Mouse (Mus musculus) monocyte, adult 5-6 weeks (primary cell): ENCODE results near the gene Rps16. TPM values are rescaled to one million over a fixed set of nuclear protein-coding genes. Genes with fewer than 3 reads are reported as not detected.
"Not testable (repeated sequence)": the region's sequence is repeated elsewhere in the genome, so short reads cannot be mapped to it uniquely, and the experiment has no call there.

Experiments
- ATAC-seq: fragments of 153-309, 156-312 bp; replicated peaks from 2 replicates; pipeline ENCODE4 v1.8.0; 2017; ENCODE audit warnings: mild to moderate bottlenecking; ENCODE audit not compliant: low TSS enrichment, insufficient number of reproducible peaks, severe bottlenecking, poor library complexity, low FRiP score
- total RNA-seq: library from RNA; stranded (forward); fragments of 200-1000, 200-491, 200-594 nt; gene quantifications from 3 replicates; pipeline ENCODE4 v1.2.3, GENCODE M21; 2017

Rps16 gene
- total RNA-seq, 1 experiment from 2014 or later, result 723 TPM

GRCm38 (mm10) chr7:28382347-28382951 lies 32.0 kb downstream of the Rps16 start:
- ATAC-seq, result no peak

GRCm38 (mm10) chr7:28382981-28383396 lies 32.5 kb downstream of the Rps16 start:
- ATAC-seq, result peak; percentile 28

GRCm38 (mm10) chr7:28383606-28384005 lies 33.2 kb downstream of the Rps16 start:
- ATAC-seq, result no peak

- no peak for ATAC-seq
Measured at GRCm38 (mm10) chr7:28384162-28384561, 33.7 kb downstream of the Rps16 start.

- ATAC-seq, result no peak
Measured at GRCm38 (mm10) chr7:28385196-28385595, 34.7 kb downstream of the Rps16 start.

GRCm38 (mm10) chr7:28386007-28386406 lies 35.6 kb downstream of the Rps16 start:
- peak; percentile 16 for ATAC-seq

GRCm38 (mm10) chr7:28386462-28386861 lies 36.0 kb downstream of the Rps16 start:
- ATAC-seq, result peak; percentile 27

- ATAC-seq, result not testable (repeated sequence)
Measured at GRCm38 (mm10) chr7:28386877-28387276, 36.4 kb downstream of the Rps16 start.

- ATAC-seq, result not testable (repeated sequence)
Measured at GRCm38 (mm10) chr7:28387384-28387783, 36.9 kb downstream of the Rps16 start.

- no peak for ATAC-seq
Measured at GRCm38 (mm10) chr7:28390331-28390730, 39.9 kb downstream of the Rps16 start.

- peak; percentile 98 for ATAC-seq
Measured at GRCm38 (mm10) chr7:28392429-28393271, 42.2 kb downstream of the Rps16 start, which contains the start of the genes Med29 and Paf1. Gene Med29 (minus strand): TSS chr7:28392708. Gene Paf1 (plus strand): TSS chr7:28392951.

GRCm38 (mm10) chr7:28393272-28393951 lies 43.0 kb downstream of the Rps16 start:
- no peak for ATAC-seq

GRCm38 (mm10) chr7:28395425-28395824 lies 45.0 kb downstream of the Rps16 start:
- ATAC-seq, result no peak

GRCm38 (mm10) chr7:28398000-28398399 lies 47.5 kb downstream of the Rps16 start:
- no peak for ATAC-seq

- no peak for ATAC-seq
Measured at GRCm38 (mm10) chr7:28398696-28399340, 48.4 kb downstream of the Rps16 start.

GRCm38 (mm10) chr7:28401030-28401429 lies 50.6 kb downstream of the Rps16 start:
- no peak for ATAC-seq

- no peak for ATAC-seq
Measured at GRCm38 (mm10) chr7:28401942-28402341, 51.5 kb downstream of the Rps16 start.
